Mouse (Mus musculus): ENCODE results near the gene Evx2.

The Evx2 gene

DNA sequence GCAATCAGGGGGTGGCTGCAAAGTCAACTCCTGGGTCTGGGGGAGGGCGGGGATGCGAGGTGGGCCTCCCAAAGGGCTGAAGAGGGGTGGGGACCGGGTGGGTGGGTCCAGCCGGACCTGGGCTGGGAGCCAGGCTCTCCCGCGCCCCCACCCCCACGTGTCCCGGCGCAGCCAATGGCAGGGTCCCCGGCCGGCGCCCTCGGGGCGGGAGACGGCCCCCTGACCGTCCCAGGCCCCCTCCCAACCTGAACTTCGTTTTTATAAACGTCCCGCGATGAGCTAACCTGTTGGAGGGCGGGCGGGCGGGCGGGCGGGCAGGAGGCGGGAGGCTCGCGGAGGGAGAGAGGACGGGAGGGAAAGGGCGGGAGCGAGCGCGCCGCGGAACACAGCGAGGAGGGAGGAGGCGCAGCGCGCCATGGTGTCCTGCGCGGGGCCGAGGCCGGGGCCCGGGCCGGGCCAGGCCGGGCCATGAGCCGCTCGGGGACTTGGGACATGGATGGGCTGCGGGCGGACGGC is 8.5 kb upstream of the Evx2 start, which contains the start of gene Hoxd13:
TSS of gene Hoxd13 (plus strand) at position 469 of the 516 bp plus-strand sequence.
- DNase-seq (ENCODE audit: low read depth in 1 of 2, low spot score in 2 of 2), result no peak

- DNase-seq (ENCODE audit: low read depth in 1 of 2, low spot score in 2 of 2), result no peak
Measured at GRCm38 (mm10) chr2:74667191-74667841, 8.0 kb upstream of the Evx2 start.

GRCm38 (mm10) chr2:74666411-74666810 is 7.1 kb upstream of the Evx2 start:
- no peak for DNase-seq (ENCODE audit: low read depth in 1 of 2, low spot score in 2 of 2)

- no peak for DNase-seq (ENCODE audit: low read depth in 1 of 2, low spot score in 2 of 2)
Measured at GRCm38 (mm10) chr2:74663291-74663925, 4.1 kb upstream of the Evx2 start.

DNA sequence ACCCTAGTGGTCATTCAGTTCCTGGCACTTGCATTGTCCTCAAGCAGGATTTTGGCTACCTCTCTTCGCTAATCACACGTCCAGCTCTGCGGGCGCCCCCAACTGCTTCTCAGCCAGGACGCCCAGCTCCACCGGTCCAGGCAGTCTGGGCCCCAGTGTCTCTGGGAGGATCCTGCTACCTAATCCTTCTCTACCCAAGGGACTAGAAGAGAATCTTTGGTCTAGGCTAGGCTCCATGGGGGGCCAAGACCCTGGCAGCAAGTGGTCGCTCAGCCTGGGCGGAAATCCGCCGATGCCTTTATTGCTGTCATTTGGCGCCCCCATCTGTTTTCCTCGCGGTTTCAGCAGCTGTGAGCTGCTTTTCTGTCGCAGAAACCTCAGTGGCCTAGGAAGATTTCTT is 2.3 kb upstream of the Evx2 start:
- DNase-seq (ENCODE audit: low read depth in 1 of 2, low spot score in 2 of 2), result no peak

GRCm38 (mm10) chr2:74660421-74661375 is 1.3 kb upstream of the Evx2 start:
- no peak for DNase-seq (ENCODE audit: low read depth in 1 of 2, low spot score in 2 of 2)

DNA sequence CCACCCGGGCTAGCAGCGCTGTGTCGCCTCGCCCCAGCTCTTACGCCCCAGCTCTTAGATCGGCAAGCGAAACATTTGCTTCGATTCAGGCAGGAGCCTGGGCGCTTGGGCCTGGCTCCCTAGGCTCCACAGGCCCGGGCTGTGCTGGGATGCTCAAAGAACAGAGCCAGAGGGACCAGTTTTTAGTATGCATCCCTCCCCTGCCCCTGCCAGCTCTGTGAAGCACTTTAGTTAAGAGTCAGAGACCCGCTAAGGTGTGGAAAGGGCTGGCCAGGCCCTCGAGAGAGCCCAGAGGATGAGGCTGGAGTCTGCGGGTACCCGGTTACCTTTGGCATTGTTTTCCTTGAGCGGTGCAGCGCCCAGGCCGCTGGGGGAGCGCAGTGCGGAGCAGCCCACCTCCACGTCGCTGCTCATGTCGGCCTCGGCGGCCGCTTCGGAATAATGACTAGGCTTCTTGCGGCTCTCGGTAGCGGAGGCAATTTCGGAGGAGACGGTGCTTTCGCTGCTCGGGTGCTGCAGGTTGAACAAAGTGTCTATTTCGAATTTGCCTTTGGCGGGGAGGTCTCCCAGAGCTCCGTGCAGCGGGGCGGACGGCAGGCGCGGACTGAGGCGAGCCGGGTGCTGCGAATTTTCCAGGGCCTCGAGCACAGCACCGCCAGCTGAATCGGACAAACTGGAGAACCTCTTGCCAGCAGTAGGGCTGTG is 538 bp downstream of the Evx2 start:
- DNase-seq (ENCODE audit: low read depth in 1 of 2, low spot score in 2 of 2), result no peak

DNA sequence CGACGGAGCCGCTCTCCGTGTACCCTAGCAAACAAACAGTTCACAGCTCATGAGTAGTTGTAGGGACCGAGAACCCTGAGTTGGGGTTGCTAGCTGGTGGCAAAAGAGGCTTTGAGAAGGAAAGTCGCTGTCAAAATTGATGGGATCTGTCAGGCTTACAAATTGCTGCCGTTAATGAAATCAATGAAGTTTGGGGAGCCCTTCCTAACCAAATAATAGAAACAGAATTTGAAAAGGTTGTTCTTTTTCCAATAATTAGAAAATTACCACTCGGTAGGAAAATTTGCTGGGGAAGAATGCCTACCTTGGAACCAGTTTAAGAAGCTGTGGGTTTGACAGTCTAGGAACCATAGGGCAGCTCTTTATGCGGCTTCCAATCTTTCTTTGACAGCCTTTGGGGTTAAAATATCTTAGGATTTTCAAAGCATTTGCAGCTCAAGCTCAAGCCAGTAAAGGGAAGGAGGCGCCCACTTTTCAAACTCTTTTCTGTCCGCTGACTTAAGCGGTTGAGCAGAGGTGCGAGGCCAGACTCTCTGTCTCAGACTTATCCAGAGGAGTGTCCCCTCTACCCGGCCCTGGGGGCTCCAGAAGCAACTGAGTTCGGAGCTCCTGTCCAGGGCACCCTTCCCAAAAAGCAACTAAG is 1.2 kb downstream of the Evx2 start:
- DNase-seq (ENCODE audit: low read depth in 1 of 2, low spot score in 2 of 2), result no peak

DNA sequence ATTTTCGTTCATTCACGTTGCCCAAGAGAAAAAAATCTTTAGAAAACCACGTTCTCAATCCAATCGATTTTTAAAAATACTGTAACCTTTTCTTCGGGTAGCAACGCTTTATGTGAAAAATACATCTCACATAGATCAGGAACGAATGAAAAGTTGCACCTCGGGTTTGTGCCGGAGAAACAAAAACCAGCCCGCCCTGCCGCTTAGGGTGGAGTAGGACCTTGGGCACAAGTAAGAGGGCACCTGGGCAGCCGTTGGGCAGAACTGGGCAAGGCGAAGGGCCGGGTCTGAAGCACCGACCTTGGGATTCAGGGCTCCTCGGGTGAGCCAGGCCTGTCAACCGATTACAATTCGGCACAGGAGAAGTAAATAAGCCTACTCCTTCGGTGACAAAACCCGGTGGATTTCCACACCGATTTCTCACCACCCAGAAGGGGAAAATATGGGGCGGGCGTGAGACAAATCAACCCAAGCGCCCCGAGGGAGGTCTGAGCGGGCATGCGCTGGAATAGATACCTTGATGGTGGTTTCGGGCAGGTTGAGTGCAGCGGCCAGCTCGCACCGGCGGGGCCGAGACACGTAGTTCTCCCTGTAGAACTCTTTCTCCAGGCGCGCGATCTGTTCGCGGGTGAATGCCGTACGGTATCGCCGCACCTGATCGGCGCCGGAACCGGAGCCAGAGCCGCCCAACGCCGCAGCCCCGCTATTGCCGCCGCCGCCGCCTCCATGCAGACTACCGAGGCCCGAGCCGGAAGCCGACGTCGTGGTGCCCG is 1.9 kb downstream of the Evx2 start:
- no peak for DNase-seq (ENCODE audit: low read depth in 1 of 2, low spot score in 2 of 2)

GRCm38 (mm10) chr2:74656632-74657021 is 2.7 kb downstream of the Evx2 start:
- DNase-seq (ENCODE audit: low read depth in 1 of 2, low spot score in 2 of 2), result no peak

DNA sequence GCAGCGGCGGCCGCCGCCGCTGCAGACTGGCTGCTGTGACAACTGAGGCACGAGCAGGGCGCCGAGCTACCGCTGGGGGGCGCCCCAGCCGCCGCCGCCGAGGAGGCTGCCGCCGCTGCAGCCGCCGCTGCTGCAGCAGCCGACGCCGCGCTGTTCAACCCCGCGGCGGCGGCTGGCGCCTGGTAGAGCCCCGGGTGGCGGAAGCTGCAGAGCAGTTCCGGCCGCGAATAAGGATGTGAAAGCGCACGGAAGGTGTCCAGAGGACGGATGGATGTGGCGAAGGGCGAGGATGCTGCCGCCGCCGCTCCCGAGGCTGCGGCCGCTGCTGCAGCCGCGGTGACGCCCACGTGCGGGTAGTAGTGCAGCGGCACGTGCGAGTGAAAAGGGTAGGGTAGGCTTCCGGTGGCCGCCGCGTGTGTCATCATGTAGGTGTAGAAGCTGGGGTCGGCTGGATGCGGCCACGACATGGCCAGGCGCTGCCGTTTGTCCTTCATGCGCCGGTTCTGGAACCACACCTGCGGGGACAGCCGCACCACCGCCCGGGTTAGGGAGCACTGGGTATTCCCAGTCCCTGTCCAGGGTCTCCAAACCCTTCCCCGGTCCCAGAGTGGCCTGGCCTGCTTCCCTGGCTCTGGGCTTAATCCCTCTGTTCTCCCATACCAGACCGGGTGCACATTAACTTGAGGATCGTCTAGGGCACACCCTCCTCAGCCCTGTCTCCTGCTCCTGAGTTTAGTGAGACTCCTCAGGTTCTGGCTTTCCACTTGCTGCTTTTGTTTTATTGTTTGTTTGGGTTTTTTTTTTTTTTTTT is 3.3 kb downstream of the Evx2 start:
- no peak for DNase-seq (ENCODE audit: low read depth in 1 of 2, low spot score in 2 of 2)

DNA sequence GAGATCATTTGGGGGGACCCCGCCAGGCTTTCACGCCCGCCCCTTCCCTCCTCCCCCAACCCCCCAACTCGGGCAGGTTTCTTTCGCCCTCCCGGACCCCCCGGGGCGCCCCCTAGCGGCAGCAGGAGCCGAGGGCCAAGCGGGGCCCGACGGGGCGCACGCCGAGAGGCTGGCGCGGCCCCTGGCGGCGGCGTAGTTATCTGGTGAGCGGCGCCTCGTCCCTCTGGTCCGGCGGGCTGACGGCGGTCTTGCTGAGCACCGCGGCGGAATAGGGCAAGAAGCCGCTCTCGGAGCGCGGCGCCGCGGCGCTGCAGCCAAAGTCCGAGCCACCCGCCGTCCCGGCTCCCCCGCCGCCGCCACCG is 4.0 kb downstream of the Evx2 start:
- DNase-seq (ENCODE audit: low read depth in 1 of 2, low spot score in 2 of 2), result no peak

- no peak for DNase-seq (ENCODE audit: low read depth in 1 of 2, low spot score in 2 of 2)
Measured at GRCm38 (mm10) chr2:74654743-74655419, 4.5 kb downstream of the Evx2 start.

- no peak for DNase-seq (ENCODE audit: low read depth in 1 of 2, low spot score in 2 of 2)
Measured at GRCm38 (mm10) chr2:74653781-74654535, 5.4 kb downstream of the Evx2 start.

GRCm38 (mm10) chr2:74652996-74653340 is 6.4 kb downstream of the Evx2 start:
- DNase-seq (ENCODE audit: low read depth in 1 of 2, low spot score in 2 of 2), result no peak

DNA sequence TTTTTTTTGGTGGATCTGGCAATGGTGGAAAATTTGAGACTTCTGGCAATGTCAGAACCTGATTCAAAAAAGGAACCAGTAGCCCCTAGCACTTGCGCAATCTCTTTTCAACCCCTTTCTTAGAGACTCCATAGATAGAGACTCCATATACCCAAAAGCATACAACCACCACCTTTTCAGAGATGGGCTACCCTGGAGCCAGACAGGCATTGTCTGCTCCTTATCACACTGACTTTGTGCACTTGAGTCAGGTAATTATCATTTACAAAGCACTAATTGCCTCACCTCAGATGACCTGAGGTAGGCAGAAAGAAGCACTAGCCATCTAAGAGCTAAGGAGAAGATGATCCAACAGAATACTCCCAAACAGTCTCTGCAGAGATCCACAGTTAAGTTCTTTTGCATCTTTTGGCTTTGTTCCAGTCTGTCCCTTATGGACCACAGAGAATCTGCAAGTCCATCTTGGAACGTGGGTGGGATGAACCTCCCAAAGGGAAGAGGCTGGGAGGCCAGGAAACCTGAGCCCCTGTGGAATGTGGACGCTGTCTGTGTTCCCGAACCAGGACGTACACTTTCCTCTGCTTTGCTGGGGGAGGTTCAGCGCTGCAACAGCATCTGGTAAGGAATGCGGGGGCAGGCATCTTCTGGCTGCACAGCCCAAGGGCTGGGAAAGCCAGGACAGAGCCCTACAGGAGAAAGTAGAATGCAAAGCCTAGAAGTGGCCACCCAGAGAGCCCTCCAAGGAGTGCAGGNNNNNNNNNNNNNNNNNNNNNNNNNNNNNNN is 12.1 kb downstream of the Evx2 start:
- DNase-seq (ENCODE audit: low read depth in 1 of 2, low spot score in 2 of 2), result no peak

GRCm38 (mm10) chr2:74645631-74646030 is 13.7 kb downstream of the Evx2 start:
- DNase-seq (ENCODE audit: low read depth in 1 of 2, low spot score in 2 of 2), result no peak

Data from monocyte, adult 2 months (primary cell).